Mouse (Mus musculus) testis, adult 2 months (tissue): ENCODE data around the gene Agfg1. TPM values are rescaled to one million over a fixed set of nuclear protein-coding genes. Genes with fewer than 3 reads are reported as not detected.

ENCODE experiments used
- H3K27ac ChIP-seq: fragments of 200-500 bp; 2 replicates; pipeline ENCODE4 v1.5.1; 2012; ENCODE audit warnings: low read depth, low read length; ENCODE audit not compliant: control insufficient read depth, insufficient read depth
- H3K27me3 ChIP-seq: fragments of 200-500 bp; 2 replicates; pipeline ENCODE4 v1.6.1; 2012; ENCODE audit warnings: mild to moderate bottlenecking, low read length, moderate library complexity; ENCODE audit not compliant: control insufficient read depth, insufficient read depth
- H3K36me3 ChIP-seq: fragments of 200-500 bp; 2 replicates; pipeline ENCODE4 v1.6.1; 2012; ENCODE audit warnings: mild to moderate bottlenecking, low read length; ENCODE audit not compliant: control insufficient read depth, insufficient read depth
- H3K4me1 ChIP-seq: fragments of 200-500 bp; 2 replicates; pipeline ENCODE4 v1.6.1; 2012; ENCODE audit warnings: low read length; ENCODE audit not compliant: control insufficient read depth, insufficient read depth
- H3K4me3 ChIP-seq: fragments of 200-500 bp; 2 replicates; pipeline ENCODE4 v1.5.1; 2012; ENCODE audit warnings: low read depth, mild to moderate bottlenecking, low read length, moderate library complexity, mixed read lengths; ENCODE audit not compliant: control insufficient read depth
- CTCF ChIP-seq: fragments of 200-500 bp; IDR thresholded peaks from 2 replicates; pipeline ENCODE4 v1.5.1; 2012; ENCODE audit warnings: low read depth, mild to moderate bottlenecking, inconsistent platforms, low read length, moderate library complexity; ENCODE audit not compliant: control insufficient read depth, insufficient read depth, insufficient replicate concordance
- POLR2A ChIP-seq: fragments of 200-500 bp; IDR thresholded peaks from 2 replicates; pipeline ENCODE4 v1.6.1; 2012; ENCODE audit warnings: low read depth, mild to moderate bottlenecking, inconsistent platforms, low read length, moderate library complexity; ENCODE audit not compliant: control insufficient read depth
- polyA plus RNA-seq: library from polyadenylated mRNA; depleted of rRNA; stranded (reverse); fragments of >200 nt; gene quantifications from 2 replicates; pipeline ENCODE4 v1.2.3, GENCODE M21; 2012

The Agfg1 gene
- polyA plus RNA-seq, 1 experiment: 150 TPM

- TF ChIP-seq POLR2A: no peak
- no peak for TF ChIP-seq CTCF
- H3K27ac ChIP-seq: no peak overlapping the region
- no peaks in the 10 kb centered on the region for H3K27me3 ChIP-seq
- no peaks in the 10 kb centered on the region for H3K36me3 ChIP-seq
- H3K4me1 ChIP-seq: peaks cover 2% of the 10 kb centered on the region; the same call in 1 of the 2 replicates
- H3K4me3 ChIP-seq: no peak overlapping the region
Measured at GRCm38 (mm10) chr1:82797088-82797487, 42.2 kb upstream of the Agfg1 start.

- H3K27me3 ChIP-seq: no peaks in the 10 kb centered on the region
- H3K4me3 ChIP-seq: no peak overlapping the region
- no peaks in the 10 kb centered on the region for H3K36me3 ChIP-seq
- H3K27ac ChIP-seq: no peak overlapping the region
- H3K4me1 ChIP-seq: peaks cover 2% of the 10 kb centered on the region; the same call in 1 of the 2 replicates
- TF ChIP-seq CTCF (no peak), POLR2A (no peak)
Measured at GRCm38 (mm10) chr1:82798304-82798703, 41.0 kb upstream of the Agfg1 start.

- H3K36me3 ChIP-seq: no peaks in the 10 kb centered on the region
- H3K4me3 ChIP-seq: no peak overlapping the region
- H3K27me3 ChIP-seq: no peaks in the 10 kb centered on the region
- H3K4me1 ChIP-seq: peaks cover 2% of the 10 kb centered on the region; the same call in 1 of the 2 replicates
- no peak for TF ChIP-seq CTCF
- no peak for TF ChIP-seq POLR2A
- no peak overlapping the region for H3K27ac ChIP-seq
Measured at GRCm38 (mm10) chr1:82798922-82799321, 40.4 kb upstream of the Agfg1 start.

- TF ChIP-seq CTCF (no peak), POLR2A (no peak)
- no peak overlapping the region for H3K27ac ChIP-seq
- H3K4me3 ChIP-seq: no peak overlapping the region
- H3K27me3 ChIP-seq: no peaks in the 10 kb centered on the region
- H3K36me3 ChIP-seq: no peaks in the 10 kb centered on the region
- peaks cover under 1% of the 10 kb centered on the region; the same call in 1 of the 2 replicates for H3K4me1 ChIP-seq
Measured at GRCm38 (mm10) chr1:82801105-82801783, 38.0 kb upstream of the Agfg1 start.

GRCm38 (mm10) chr1:82803608-82804007 is 35.7 kb upstream of the Agfg1 start:
- H3K36me3 ChIP-seq: no peaks in the 10 kb centered on the region
- no peak overlapping the region for H3K4me3 ChIP-seq
- H3K27me3 ChIP-seq: no peaks in the 10 kb centered on the region
- peak; percentile 83; the same call in 1 of the 2 replicates for TF ChIP-seq CTCF
- TF ChIP-seq POLR2A: no peak
- H3K27ac ChIP-seq: no peak overlapping the region
- H3K4me1 ChIP-seq: no peaks in the 10 kb centered on the region

GRCm38 (mm10) chr1:82804059-82804458 is 35.2 kb upstream of the Agfg1 start:
- H3K4me3 ChIP-seq: no peak overlapping the region
- no peaks in the 10 kb centered on the region for H3K4me1 ChIP-seq
- H3K36me3 ChIP-seq: no peaks in the 10 kb centered on the region
- H3K27me3 ChIP-seq: no peaks in the 10 kb centered on the region
- no peak for TF ChIP-seq CTCF
- no peak for TF ChIP-seq POLR2A
- H3K27ac ChIP-seq: no peak overlapping the region

- Histone ChIP-seq H3K36me3 (no peaks in the 10 kb centered on the region), H3K4me1 (no peaks in the 10 kb centered on the region), H3K4me3 (no peak overlapping the region), H3K27ac (no peak overlapping the region), H3K27me3 (no peaks in the 10 kb centered on the region)
- TF ChIP-seq POLR2A: no peak
- no peak for TF ChIP-seq CTCF
Measured at GRCm38 (mm10) chr1:82806391-82806790, 32.9 kb upstream of the Agfg1 start.
